Mouse (Mus musculus): Measurements from ENCODE around the gene Fanca. TPM values are rescaled to one million over a fixed set of nuclear protein-coding genes. Genes with fewer than 3 reads are reported as not detected.
"Not testable (repeated sequence)": the region's sequence is repeated elsewhere in the genome, so short reads cannot be mapped to it uniquely, and the experiment has no call there.

Gene Fanca
- polyA plus RNA-seq, 1 experiment = 14.0 TPM

DNA sequence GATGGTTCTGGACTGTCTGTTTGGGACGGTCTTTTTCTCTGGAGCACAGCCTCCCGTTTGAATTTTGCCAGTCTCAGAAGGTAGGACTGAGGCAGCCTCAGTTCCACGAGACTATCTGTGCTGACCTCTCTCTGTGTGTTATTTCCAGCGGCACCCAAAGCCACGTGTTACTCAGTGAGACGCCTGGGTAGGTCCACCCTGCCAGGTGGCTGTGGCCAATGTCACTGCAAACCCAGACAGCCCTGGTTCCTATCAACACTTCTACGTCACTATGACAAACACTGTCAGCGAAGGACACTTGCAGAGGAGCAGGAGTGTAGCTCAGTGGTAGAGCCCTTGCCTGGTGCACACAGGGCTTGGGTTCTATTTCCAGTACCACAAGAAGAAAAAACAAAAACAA is 26.7 kb downstream of the Fanca start:
- Histone ChIP-seq H3K36me3 (ENCODE audit: control insufficient read depth, insufficient read depth) (no peaks in the 10 kb centered on the region), H3K79me2 (ENCODE audit: control insufficient read depth, insufficient read depth) (no peaks in the 10 kb centered on the region)

DNA sequence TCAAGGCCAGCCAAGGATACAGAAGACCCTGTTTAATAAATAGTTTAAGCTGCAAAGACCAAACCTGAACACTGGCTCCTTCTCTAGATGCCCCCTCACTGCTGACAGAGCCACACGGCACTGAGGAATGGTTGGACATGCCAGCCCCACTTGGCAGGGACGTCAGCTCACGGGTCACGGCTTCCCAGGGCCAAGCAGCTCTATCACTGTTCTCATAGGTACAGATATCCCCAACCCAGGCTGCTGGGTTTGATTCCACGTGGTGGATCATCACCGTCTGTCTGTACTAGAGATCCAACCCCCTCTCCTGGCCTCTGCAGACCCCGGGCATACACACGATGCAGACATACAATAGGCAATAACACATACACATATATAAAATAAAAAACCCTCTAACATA is 27.7 kb downstream of the Fanca start:
- no peaks in the 10 kb centered on the region for H3K27me3 ChIP-seq (ENCODE audit: control insufficient read depth, insufficient read depth, insufficient read length)
- no peak overlapping the region for H3K4me3 ChIP-seq (ENCODE audit: insufficient read depth, poor library complexity, severe bottlenecking)
- H3K79me2 ChIP-seq (ENCODE audit: control insufficient read depth, insufficient read depth) = no peaks in the 10 kb centered on the region
- TF ChIP-seq MYOD1 (IDR thresholded peaks at IDR 0.05; ENCODE audit: control insufficient read depth, insufficient read length, low read depth) (no peak), CTCF (IDR thresholded peaks at IDR 0.05; ENCODE audit: control insufficient read depth, insufficient read depth, insufficient read length) (no peak), FOSL1 (IDR thresholded peaks at IDR 0.05; ENCODE audit: insufficient read depth, low read length, poor library complexity, severe bottlenecking) (no peak), CEBPB (IDR thresholded peaks at IDR 0.05; ENCODE audit: low read depth) (no peak), USF1 (IDR thresholded peaks at IDR 0.05; ENCODE audit: low read depth) (no peak), MYOG (IDR thresholded peaks at IDR 0.05; ENCODE audit: control insufficient read depth, extremely low read depth, insufficient read length) (no peak), MAX (IDR thresholded peaks at IDR 0.05) (no peak)
- H3K36me3 ChIP-seq (ENCODE audit: control insufficient read depth, insufficient read depth) = no peaks in the 10 kb centered on the region
- H3K79me3 ChIP-seq (ENCODE audit: low read depth) = no peaks in the 10 kb centered on the region
- no peak overlapping the region for H3ac ChIP-seq (ENCODE audit: control insufficient read depth, insufficient read length, low read depth)

More for the DNA sequence above, 26.7 kb downstream of the Fanca start:
- Histone ChIP-seq H3K4me3 (ENCODE audit: insufficient read depth, poor library complexity, severe bottlenecking) (no peak overlapping the region), H3K27me3 (ENCODE audit: control insufficient read depth, insufficient read depth, insufficient read length) (no peaks in the 10 kb centered on the region), H3ac (ENCODE audit: control insufficient read depth, insufficient read length, low read depth) (no peak overlapping the region), H3K79me3 (ENCODE audit: low read depth) (no peaks in the 10 kb centered on the region)
- TF ChIP-seq MYOG (IDR thresholded peaks at IDR 0.05; ENCODE audit: control insufficient read depth, extremely low read depth, insufficient read length) (no peak), FOSL1 (IDR thresholded peaks at IDR 0.05; ENCODE audit: insufficient read depth, low read length, poor library complexity, severe bottlenecking) (no peak), USF1 (IDR thresholded peaks at IDR 0.05; ENCODE audit: low read depth) (no peak), MYOD1 (IDR thresholded peaks at IDR 0.05; ENCODE audit: control insufficient read depth, insufficient read length, low read depth) (no peak), MAX (IDR thresholded peaks at IDR 0.05) (no peak), CEBPB (IDR thresholded peaks at IDR 0.05; ENCODE audit: low read depth) (no peak), CTCF (IDR thresholded peaks at IDR 0.05; ENCODE audit: control insufficient read depth, insufficient read depth, insufficient read length) (no peak)

DNA sequence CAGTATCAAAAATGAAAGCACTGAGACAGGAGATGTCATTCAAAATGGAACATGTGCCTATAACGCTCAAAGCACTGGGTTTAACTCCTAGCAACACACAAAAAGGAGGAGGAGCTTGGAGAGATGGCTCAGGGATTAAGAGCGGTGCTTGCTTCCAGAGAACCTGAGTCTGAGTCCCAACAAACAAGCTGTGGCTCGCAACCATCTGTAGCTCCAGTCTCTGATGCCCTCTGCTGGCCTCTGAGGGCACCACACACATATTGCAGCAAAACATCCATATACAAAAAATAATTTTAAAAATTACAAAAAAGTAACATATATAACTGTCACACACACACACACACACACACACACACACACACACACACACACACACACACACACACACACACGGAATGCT is 28.2 kb downstream of the Fanca start:
- Histone ChIP-seq H3K27me3 (ENCODE audit: control insufficient read depth, insufficient read depth, insufficient read length) (no peaks in the 10 kb centered on the region), H3ac (ENCODE audit: control insufficient read depth, insufficient read length, low read depth) (no peak overlapping the region), H3K79me2 (ENCODE audit: control insufficient read depth, insufficient read depth) (no peaks in the 10 kb centered on the region), H3K79me3 (ENCODE audit: low read depth) (no peaks in the 10 kb centered on the region), H3K4me3 (ENCODE audit: insufficient read depth, poor library complexity, severe bottlenecking) (no peak overlapping the region), H3K36me3 (ENCODE audit: control insufficient read depth, insufficient read depth) (no peaks in the 10 kb centered on the region)
- no peak for TF ChIP-seq CEBPB (IDR thresholded peaks at IDR 0.05; ENCODE audit: low read depth)
- peak; percentile 11 for TF ChIP-seq CTCF (IDR thresholded peaks at IDR 0.05; ENCODE audit: control insufficient read depth, insufficient read depth, insufficient read length)

DNA sequence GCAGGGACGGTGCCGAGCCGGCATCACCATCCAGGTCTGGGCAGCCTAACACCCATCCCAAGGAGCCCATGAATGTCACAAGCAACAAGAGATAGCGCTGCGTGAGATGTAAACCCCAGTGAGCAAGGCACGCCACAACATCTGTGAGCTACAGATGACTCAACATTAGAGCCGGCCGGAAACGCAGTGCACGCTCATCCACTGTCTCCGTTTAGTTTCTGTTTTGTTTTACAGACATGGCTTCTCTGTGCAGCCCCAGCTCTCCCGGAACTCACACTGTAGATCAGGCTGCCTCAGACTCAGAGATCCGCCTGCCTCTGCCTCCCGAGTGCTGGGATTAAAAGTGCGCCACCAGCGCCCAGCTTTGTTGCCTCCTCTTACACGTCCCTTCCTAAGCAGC is 31.0 kb downstream of the Fanca start:
- Histone ChIP-seq H3K27me3 (ENCODE audit: control insufficient read depth, insufficient read depth, insufficient read length) (no peaks in the 10 kb centered on the region), H3K79me2 (ENCODE audit: control insufficient read depth, insufficient read depth) (no peaks in the 10 kb centered on the region), H3K36me3 (ENCODE audit: control insufficient read depth, insufficient read depth) (peaks cover 6% of the 10 kb centered on the region), H3K79me3 (ENCODE audit: low read depth) (no peaks in the 10 kb centered on the region), H3ac (ENCODE audit: control insufficient read depth, insufficient read length, low read depth) (no peak overlapping the region), H3K4me3 (ENCODE audit: insufficient read depth, poor library complexity, severe bottlenecking) (no peak overlapping the region)
- no peak for TF ChIP-seq FOSL1 (IDR thresholded peaks at IDR 0.05; ENCODE audit: insufficient read depth, low read length, poor library complexity, severe bottlenecking)
- no peak for TF ChIP-seq MYOG (IDR thresholded peaks at IDR 0.05; ENCODE audit: control insufficient read depth, extremely low read depth, insufficient read length)
- TF ChIP-seq CEBPB (IDR thresholded peaks at IDR 0.05; ENCODE audit: low read depth) = no peak
- TF ChIP-seq USF1 (IDR thresholded peaks at IDR 0.05; ENCODE audit: low read depth) = no peak
- TF ChIP-seq MAX (IDR thresholded peaks at IDR 0.05) = no peak
- no peak for TF ChIP-seq MYOD1 (IDR thresholded peaks at IDR 0.05; ENCODE audit: control insufficient read depth, insufficient read length, low read depth)
- no peak for TF ChIP-seq CTCF (IDR thresholded peaks at IDR 0.05; ENCODE audit: control insufficient read depth, insufficient read depth, insufficient read length)

DNA sequence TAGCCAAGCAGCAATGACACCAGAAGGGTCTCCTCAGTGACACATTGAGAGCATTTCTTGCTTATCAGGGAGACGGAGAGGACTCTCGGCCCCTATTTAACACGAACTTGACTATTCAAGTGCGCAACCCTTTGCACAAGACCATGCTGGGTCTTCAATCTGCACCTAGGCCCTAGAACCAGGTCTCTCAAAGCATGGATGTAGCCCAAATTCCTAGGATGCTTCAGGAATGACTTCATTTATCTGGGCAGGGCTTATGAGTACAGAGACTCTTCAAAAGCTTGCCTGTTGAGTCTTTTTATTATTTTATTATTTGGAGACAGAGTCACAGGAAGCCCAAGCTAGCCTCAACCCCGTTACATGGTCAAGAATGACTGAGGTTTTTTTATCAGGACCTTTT is 33.9 kb downstream of the Fanca start:
- no peaks in the 10 kb centered on the region for H3K79me2 ChIP-seq (ENCODE audit: control insufficient read depth, insufficient read depth)
- no peaks in the 10 kb centered on the region for H3K27me3 ChIP-seq (ENCODE audit: control insufficient read depth, insufficient read depth, insufficient read length)
- H3K36me3 ChIP-seq (ENCODE audit: control insufficient read depth, insufficient read depth) = peaks cover 7% of the 10 kb centered on the region
- no peaks in the 10 kb centered on the region for H3K79me3 ChIP-seq (ENCODE audit: low read depth)
- TF ChIP-seq USF1 (IDR thresholded peaks at IDR 0.05; ENCODE audit: low read depth) (no peak), CTCF (IDR thresholded peaks at IDR 0.05; ENCODE audit: control insufficient read depth, insufficient read depth, insufficient read length) (no peak), MAX (IDR thresholded peaks at IDR 0.05) (no peak), MYOG (IDR thresholded peaks at IDR 0.05; ENCODE audit: control insufficient read depth, extremely low read depth, insufficient read length) (no peak), MYOD1 (IDR thresholded peaks at IDR 0.05; ENCODE audit: control insufficient read depth, insufficient read length, low read depth) (no peak), CEBPB (IDR thresholded peaks at IDR 0.05; ENCODE audit: low read depth) (no peak), FOSL1 (IDR thresholded peaks at IDR 0.05; ENCODE audit: insufficient read depth, low read length, poor library complexity, severe bottlenecking) (no peak)
- H3ac ChIP-seq (ENCODE audit: control insufficient read depth, insufficient read length, low read depth) = no peak overlapping the region
- no peak overlapping the region for H3K4me3 ChIP-seq (ENCODE audit: insufficient read depth, poor library complexity, severe bottlenecking)

DNA sequence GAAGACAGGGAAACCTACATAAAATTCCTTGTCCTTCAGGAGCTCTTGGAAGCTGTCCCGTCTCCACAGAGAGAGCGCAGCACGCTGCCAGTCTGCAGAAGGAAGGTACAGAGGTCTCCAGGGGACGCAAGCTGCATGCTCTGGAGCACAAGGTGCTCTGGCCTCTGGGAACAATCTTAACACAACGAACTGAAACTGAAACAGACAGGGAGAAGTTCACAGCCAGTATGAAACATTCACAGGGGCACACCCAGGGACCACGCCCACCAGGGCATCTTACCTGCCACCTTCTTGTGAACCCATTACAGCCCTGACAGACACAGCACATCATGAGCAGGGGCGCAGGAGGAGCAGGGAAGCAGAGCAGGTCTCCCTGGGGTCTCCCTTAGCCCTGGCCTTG is 34.4 kb downstream of the Fanca start:
- no peak for TF ChIP-seq MYOD1 (IDR thresholded peaks at IDR 0.05; ENCODE audit: control insufficient read depth, insufficient read length, low read depth)
- TF ChIP-seq USF1 (IDR thresholded peaks at IDR 0.05; ENCODE audit: low read depth) = no peak
- TF ChIP-seq FOSL1 (IDR thresholded peaks at IDR 0.05; ENCODE audit: insufficient read depth, low read length, poor library complexity, severe bottlenecking) = no peak
- TF ChIP-seq MAX (IDR thresholded peaks at IDR 0.05) = no peak
- TF ChIP-seq MYOG (IDR thresholded peaks at IDR 0.05; ENCODE audit: control insufficient read depth, extremely low read depth, insufficient read length) = no peak
- no peaks in the 10 kb centered on the region for H3K27me3 ChIP-seq (ENCODE audit: control insufficient read depth, insufficient read depth, insufficient read length)
- peaks cover 7% of the 10 kb centered on the region for H3K36me3 ChIP-seq (ENCODE audit: control insufficient read depth, insufficient read depth)

DNA sequence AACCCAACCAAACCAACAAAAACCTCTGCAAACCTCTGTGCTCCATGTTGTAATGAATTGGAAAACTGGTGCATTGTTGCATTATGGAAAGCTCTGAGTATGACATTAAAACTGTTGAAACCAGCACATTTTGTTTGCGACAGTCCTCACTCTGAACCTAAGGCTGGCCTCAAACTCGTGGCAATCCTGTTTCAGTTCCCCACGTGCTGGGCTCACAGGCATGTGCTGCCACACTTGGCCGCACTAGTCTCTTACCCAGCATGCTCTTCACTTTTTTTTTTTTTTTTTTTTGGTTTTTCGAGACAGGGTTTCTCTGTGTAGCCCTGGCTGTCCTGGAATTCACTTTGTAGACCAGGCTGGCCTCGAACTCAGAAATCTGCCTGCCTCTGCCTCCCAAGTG is 35.4 kb downstream of the Fanca start:
- not testable (repeated sequence) for H3K79me3 ChIP-seq (ENCODE audit: low read depth)

More for the DNA sequence above, 34.4 kb downstream of the Fanca start:
- Histone ChIP-seq H3ac (ENCODE audit: control insufficient read depth, insufficient read length, low read depth) (no peak overlapping the region), H3K79me3 (ENCODE audit: low read depth) (no peaks in the 10 kb centered on the region), H3K4me3 (ENCODE audit: insufficient read depth, poor library complexity, severe bottlenecking) (no peak overlapping the region), H3K79me2 (ENCODE audit: control insufficient read depth, insufficient read depth) (no peaks in the 10 kb centered on the region)

More for the DNA sequence above, 35.4 kb downstream of the Fanca start:
- H3ac ChIP-seq (ENCODE audit: control insufficient read depth, insufficient read length, low read depth); H3K36me3 ChIP-seq (ENCODE audit: control insufficient read depth, insufficient read depth); H3K79me2 ChIP-seq (ENCODE audit: control insufficient read depth, insufficient read depth); H3K4me3 ChIP-seq (ENCODE audit: insufficient read depth, poor library complexity, severe bottlenecking); H3K27me3 ChIP-seq (ENCODE audit: control insufficient read depth, insufficient read depth, insufficient read length): not testable (repeated sequence)
